Mouse (Mus musculus) T-cell, adult 66 days (primary cell): ENCODE measurements around the gene Sgce. TPM values are rescaled to one million over a fixed set of nuclear protein-coding genes. Genes with fewer than 3 reads are reported as not detected.

Source experiments
- total RNA-seq, 2 experiments: library from RNA; stranded (reverse); gene quantifications; 3 replicates in 1 of 2; 4 replicates in 1 of 2; pipeline ENCODE4 v1.2.4; 2023

Sgce gene
- under 1 TPM; 0.70 to 0.98 TPM for total RNA-seq

DNA sequence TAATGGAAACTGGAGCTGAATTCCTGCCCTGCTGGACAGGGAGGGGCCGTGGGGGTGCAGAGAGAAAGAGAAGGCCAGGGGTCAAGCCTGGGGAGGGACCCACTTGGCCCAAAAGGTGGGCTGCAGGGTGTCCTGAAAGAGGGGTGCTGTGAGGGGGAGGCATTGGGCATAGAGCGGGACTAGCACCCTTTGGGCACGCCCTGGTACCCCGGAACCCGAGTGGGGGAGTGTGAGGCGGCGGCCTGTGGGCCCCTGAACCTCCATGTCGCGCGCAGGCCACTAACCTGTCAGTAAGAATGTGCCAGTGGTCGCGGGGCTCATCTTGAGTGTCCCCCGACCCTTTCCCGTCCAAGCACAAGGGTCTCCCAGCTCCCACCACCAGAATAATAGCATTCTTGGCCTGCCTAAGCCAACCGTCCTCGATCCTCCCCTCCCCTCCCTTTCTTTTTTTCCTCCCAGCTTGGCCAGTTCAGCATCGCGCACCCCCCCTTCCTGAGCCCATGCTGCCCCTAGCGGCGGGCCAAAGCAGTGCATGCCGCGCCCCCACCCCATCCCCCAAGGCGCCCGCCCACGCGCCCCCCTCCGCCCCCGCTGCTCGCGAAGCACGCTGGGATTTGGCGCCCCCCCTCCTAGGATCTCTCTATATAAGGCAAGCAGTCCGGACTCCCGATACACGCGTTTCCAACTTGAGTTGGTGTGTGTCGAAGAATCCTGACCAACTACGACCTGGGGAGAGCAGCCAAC lies at the start of gene Sgce, which contains the start of gene Peg10:
Gene Sgce (minus strand): TSS at position 512 of the 744 bp plus-strand sequence.
Gene Peg10 (plus strand): TSS at position 611 of the 744 bp plus-strand sequence.

Other genes starting within 250 kb of the Sgce start
- gene Col1a2, start 242.4 kb downstream of the Sgce start, total RNA-seq: 1 to 10 TPM in 1 of 2 experiments, under 1 TPM in 1; 0.27 to 1.1 TPM
- gene Casd1, start 146.4 kb downstream of the Sgce start, total RNA-seq: 10 to 100 TPM; 21.9 to 23.9 TPM
- under 1 TPM; 0.09 TPM for gene Peg10, start 99 bp upstream of the Sgce start, total RNA-seq
- 1 to 10 TPM in 1 of 2 experiments, under 1 TPM in 1; 0.50 to 1.1 TPM for gene Ppp1r9a, start 155.7 kb upstream of the Sgce start, total RNA-seq